Mouse (Mus musculus) retina, postnatal 7 days (tissue): ENCODE measurements at regions not wholly inside any gene's neighbourhood (a gene's known extent, or its start where the extent isn't known, plus 50 kb on each side); places are given as distances from the start of the nearest gene placed in this dataset.

Source experiments
- DNase-seq: peaks from one replicate; pipeline ENCODE4 v3.0.0-alpha.2; 2012; ENCODE audit warnings: low read depth, low spot score

DNA sequence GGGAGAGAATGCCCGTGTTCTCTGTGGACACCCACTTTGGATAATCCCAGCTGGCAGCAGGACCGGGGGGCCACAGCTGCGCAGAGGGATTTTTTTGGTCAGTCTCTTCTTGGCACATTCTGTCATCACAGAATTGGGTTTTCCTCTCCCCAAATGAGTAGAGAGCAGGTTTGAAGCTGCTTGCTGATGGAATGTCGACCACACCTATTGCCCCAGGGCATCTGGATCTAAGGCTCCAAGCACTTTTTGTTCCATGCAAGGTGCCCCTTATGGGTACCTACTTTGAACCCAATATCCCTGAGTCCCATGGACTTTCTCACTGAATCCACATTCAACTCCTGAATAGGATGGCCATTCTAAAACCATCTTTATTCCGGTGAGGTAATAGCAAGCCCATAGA is 314.3 kb upstream of the Npvf start:
- DNase-seq, result no peak

DNA sequence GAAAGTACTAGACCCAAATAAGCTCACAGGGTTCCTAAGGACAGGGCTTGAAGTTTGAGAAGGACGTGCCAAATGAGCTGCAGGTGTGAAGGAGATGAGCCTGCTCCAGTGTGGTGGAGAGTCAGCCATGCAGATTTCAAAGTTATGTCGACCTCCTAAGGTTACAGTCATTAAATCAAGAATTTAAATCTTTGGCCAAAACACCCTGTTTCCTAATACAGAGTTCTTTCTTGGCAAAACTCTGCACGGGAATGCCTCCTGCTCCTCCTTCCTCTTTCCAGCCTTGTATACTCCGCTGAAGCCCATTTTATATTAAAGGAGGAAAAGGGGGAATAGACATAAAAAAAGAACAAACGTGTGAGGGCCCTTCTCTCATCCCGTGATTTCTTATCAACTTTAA is 315.1 kb upstream of the Npvf start:
- DNase-seq, result no peak

DNA sequence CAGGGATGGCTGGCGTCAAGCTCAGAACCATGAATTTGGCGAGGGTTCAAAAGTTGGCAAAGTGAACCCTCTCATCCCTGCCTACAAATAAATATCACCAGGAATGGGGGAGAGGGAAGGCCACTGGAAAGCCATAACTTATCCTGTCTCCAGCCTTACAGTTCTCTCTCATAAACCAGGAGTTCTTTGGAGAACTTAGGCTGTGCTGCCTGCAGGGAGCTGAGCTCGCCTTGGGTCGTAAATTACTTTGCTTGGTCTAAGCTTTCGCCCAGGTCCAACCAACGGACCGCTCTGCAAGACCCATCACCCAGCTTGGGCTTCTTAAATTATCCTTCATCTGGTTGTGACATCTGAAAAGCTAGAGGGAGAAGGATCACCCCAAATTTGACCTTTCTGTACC is 315.8 kb upstream of the Npvf start:
- no peak for DNase-seq

DNA sequence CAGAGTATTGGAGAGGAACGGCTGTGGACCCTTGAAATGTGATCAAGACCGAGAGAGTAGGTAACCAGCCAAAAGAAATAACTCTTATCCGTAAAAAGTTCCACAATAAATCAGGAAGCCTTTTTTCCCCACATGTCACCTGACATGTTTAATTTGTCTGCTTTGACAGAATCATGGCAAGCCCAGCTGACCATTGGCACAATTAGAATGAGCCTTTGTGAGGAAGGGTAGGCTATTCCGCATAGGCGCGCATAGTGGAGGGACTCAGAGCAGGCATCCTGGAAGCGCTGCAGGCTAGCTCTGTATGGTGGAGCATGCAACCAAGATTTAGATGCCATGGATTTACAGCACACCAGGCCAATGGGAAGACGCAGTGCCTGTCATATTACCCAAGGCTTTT is 316.5 kb upstream of the Npvf start:
- no peak for DNase-seq

DNA sequence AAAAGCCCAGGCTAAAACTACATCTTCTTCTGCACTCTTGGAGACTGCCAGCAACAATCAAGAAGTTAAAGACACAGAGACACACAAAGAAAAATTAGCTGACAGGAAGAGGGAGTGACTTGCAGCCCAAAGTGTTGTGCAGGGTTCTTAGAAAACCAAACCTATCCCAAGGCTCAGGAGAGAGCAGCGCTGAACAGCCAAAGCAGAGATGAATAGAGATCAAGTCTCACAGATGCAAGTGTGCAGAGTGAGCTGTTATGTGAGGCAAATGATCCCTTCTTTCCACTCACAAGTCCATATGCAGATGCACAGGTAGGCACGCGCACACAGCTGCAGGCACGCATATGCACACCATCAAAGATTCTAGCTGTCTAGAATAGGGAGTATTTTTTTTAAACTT is 318.0 kb upstream of the Npvf start:
- no peak for DNase-seq

DNA sequence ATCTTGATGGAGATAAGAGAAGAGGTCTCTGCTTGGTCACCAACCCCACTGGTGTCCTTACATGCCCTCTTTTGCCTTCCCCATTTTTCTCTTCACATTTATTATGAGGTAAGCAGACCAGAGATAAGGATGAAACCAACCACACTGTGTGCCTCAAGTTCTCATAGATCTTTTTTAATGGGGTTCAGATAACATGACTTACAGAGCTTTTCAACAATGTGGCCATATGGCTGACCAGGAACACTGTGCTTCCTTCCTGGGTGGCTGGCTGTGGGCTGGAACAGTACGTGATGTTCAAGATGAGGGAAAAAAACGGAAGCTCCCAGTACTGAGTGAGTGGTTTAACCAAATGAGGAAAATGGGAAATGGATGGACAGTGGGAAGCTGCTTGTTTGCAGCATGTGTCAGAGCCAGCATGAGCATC is 319.0 kb upstream of the Npvf start:
- DNase-seq, result no peak

DNA sequence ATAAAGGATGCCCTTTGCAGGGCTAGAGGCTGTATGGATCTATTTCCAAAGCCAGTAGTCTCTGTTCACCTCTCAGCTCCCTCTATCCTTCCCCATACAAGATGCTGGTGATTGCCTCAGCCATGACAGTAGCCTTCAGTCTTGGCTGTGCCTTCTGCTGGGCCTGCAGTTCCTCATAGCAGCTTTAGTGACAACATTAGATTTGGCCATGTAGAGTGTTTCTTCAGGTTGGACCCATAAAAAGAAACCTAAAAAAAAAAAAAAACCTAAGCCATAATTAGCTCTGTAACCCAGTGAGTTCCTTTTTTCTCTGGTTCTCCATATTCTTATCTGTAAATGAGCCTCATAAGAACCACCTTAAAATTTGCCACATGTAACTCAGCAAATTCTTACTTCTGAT is 319.6 kb upstream of the Npvf start:
- DNase-seq, result no peak

DNA sequence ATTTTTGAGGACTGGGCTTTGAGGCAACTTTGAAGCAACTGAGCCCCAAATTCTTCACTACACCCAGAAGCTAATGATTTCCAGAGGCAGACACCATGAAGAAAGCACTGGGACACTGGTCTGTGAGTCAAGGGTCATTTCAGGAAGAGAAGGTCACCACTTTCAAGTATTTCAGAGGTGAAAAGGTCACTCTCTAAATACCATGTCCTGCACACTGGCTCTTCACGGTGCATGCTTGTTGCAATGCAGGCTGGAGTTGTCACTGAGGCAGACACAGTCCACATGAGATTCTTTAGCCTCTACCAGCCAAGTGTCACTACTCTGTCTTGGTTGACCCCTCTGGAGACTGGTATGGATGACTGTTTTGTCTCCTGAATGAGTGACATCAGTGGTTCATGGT is 320.7 kb upstream of the Npvf start:
- no peak for DNase-seq

DNA sequence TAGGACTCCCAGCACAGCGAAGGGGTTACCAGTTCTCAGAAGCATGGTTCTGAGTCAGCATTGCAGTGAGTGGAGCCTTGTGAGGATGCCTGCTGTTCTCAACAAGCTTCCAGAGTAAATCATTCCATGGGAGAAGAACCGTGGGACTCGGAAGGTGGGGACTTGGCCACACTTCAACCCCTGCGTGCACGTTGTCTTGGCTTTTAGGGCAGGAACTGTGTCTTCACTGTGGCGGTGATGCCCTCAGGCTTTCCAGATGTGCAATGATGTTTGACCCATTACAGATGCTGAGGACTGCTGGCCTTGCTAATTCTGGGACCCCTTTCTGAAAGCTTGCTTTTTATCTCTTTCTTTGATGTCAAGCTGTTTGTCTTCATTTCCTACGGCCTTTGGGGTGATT is 322.7 kb upstream of the Npvf start:
- DNase-seq, result no peak

DNA sequence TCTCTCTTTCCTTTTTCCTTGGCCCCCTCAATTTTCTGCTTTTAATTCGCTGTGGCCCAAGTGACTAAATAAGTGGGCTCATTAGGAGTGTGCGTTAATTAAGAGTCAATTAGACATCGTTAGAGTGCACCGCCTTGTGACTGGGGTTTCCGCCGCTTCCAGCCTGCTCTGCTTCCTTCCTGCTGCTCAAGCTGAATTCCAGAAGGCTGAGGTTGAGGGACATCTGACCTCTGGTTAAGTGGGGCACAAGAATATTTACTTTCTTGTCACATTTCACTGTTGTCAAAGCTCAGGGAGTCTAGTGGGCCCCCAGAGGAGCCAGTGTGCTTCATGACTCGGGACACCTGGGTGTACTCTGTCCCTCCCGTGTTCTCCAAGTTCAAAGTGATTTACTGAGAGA is 323.1 kb upstream of the Npvf start:
- DNase-seq, result no peak

DNA sequence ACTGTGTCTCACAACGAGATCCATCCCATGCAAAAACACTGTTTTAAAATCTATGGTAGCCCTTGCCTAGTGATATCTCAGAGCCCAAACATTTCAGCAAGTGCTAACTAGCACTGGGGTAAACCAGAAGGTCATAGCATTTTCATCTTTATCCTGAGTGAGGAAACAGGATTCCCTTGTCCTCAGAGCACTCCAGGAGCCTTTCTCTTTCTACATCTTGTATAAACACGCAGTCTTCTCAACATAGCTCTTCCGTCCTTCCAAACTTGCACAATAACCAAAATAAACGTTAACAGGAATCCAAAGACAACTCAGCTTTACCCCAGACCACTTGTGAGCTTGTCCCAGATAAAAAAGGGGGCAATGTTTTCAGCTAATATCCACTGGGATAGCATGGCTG is 323.8 kb upstream of the Npvf start:
- no peak for DNase-seq

DNA sequence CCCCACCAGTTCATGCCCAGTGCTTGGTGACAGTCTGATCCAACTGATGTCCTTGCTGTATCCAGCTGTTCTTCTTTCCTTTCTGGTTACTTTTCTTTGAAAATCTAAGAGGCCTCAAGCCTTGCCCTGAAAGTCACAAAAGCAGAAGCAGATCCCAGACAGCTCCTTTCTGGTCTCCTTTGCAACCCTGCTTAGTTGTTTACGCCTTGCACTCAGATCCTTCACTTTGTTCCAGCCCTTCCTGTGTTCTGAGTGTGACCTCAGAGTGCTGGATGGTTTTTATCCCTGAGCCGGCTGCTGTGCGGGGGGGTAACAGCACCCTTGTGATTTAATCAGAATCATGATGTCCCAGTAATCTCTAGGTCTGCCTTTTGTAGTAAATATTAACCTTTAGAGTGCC is 324.3 kb upstream of the Npvf start:
- DNase-seq, result no peak

DNA sequence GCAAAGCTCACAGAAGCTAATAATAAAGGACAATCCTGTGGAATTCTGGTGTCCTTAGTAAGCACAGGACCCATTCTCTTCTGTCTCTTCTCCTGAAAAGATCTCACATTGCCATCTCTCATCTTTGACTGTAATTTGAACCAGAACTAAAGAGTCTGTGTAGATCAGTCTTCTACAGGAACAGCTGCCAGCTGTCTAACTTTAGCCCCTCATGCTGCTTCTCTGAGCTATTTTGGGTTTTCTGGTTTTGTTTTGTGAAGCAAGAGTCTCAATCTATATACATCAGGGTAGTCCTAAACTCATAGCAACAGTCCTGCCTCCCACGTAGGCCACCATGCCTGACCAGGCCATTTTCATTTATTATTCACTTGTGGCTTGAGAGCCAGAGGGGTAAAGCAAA is 325.5 kb upstream of the Npvf start:
- DNase-seq, result no peak

DNA sequence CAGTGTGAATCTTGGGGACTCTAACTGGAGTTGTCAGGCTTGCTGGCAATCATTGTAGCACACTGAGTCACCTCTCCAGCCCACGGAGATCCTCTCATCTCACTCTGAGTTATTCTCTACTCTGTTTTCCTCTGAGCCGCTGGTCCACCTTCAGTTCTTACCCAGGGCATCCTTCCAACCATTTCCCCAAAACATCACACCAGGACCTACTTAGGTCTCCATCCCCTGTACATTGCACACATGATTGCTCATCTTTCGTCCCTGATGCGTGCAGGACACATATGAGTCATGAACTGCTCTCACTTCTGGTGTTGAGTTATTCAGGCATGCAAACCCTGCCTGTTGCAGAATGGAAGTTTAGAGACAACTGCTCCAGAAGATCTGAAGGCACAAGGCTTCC is 326.1 kb upstream of the Npvf start:
- no peak for DNase-seq

DNA sequence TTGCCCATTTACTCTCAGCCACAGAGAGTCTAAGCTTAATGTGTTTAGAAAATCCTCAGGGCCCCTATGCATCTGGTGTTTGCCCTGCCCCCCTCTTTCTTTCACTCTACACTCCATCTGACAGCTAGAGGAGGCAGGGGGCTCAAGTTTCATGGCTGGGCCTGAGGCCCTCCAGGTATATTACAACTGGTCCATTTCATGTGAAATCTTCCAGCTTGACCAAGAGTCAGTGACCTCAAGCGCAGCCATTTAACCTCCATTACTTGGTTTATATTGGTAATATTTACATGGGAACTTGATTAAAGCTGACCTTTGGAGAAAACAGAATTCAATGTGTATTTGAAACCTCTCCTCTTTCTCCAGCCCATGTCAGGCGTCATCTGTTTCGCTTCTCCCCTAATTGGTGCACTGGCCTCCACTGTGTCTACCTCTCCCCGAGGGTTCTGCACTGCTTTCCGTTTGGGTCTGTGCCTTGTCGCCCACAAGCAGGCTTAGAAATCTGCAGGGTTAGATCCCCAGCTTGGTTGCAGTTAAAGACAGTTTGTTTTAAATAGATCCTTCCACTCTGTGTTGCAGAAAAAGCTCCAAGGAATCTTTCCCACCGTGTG is 327.6 kb upstream of the Npvf start:
- no peak for DNase-seq

DNA sequence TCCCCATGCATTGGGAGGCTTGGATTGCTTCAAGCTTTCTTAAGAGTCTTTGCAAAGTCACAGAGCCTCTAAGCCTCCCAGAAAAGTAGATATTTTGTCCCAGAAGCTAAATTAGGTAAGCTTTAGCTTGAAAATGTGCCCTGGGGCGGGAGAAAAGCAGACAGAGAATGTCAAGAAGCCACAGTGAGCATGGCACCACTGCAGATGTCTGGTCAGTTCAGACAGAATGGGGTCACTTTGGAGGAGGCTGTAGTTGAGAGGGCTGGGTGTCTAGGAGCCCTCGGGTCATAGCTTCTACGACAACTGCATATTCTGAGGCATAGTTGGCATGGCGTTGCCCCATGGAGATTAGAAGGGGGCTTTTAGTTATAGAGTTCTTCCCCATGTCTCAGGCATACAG is 328.6 kb upstream of the Npvf start:
- DNase-seq, result no peak

DNA sequence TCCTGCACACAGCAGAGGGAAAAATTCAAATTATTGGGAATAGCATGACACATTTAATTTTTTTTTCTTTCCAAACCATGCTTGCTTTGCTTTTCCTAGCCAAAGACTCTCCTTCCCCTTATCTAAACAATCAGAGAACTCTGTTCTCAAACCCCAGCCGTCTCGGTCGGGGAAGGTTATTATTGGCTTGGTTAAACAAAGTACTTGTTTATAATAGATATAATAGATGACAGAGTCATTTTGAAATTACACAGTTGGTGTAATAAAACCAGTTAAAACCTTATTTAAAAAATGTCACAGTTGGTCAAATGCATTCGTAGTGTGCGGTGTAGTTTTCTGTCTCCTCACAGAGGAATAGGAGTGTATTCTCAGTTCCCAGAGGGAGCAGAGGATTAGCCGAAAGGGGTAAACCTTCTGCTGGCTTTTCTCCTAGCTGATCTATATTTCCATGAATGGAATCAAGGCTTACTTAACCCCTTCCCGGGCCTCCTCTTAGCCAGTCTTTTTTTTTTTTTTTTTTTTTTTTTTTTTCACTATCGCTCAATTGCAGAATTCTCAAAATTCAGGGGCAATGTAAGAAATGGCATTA is 329.4 kb upstream of the Npvf start:
- no peak for DNase-seq

DNA sequence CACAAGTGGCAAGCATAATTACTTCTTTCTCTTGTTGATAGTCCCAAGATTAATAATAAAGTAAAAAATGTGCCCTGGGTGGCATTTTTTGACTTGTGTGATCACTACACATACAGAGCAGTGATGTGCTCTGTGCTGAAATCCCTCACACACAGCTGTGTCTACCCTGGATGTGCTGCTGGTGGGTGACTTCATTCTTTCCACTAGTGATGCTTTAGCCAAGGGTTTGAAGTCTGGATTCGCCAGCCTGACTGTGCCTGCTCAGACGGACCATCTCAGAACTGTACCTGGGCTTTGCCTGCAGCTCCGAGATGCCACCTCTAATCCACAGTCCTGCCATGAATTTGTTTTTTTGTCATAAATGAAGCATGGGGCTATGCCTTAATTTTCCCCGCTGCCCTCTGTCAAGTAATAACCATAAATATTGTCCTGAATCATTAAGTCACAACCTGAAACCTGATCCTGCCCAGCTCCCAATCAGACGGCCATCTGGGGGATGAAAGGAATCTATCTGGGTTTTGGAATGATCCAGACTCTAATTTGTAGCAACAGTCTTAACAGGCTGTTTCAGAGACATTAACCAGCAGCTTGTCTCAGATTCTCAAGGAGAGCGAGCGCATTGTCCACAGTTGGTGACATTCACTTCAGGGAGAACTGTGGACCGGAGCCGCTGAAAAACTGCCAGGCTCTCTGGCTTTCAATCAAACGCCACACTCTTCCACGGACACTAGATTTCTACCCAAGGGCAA is 330.1 kb upstream of the Npvf start:
- no peak for DNase-seq

DNA sequence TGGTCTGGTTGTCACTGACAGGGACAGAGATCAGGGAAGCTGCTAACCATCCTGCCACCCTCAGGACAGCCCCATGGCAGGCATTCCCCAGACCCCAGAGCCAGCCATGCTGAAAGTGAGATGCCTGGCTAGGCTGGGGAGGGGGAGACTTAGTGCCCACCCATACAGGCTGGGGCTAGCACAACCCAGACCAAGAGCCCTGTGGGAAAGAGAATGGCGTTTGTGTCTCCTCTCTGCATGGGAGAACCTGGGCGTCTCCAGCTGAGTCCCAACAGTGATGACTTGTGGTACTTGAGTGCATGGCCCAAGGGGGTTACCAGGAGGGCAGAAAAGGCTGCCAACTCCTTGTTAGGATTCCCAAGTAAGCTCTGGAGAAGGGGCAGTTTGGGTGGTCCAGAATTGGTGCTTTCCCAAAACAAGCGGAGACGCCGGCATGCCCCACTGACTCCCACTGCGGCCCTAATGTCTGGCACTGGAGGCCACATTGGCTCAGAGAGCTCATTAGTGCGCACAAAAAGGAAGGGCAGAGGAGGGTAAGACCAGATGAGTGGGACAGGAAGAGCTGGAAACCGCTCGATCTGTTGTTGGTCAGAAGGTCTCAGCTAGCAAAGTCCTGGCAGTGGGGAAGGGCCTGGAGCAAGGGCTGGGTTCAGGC is 332.2 kb upstream of the Npvf start:
- DNase-seq, result no peak

DNA sequence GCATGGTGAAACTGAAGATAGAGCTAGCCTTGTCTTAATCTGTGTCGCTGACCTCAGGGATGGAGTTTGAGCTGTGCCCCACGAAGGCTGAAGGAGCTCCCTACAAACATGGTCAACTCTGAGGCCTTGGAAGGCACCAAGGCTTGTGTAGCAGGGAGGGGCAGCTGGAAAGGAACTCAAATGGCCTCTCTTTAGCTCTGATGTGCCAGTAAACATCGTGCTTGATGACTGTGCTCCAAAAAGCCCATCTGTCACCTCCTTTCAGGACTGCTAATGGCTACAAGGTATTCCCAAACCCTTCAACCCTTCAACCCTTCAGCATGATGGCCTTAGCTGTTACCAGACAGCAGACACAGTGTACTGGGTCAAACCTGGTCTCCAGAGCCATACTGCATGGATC is 334.3 kb upstream of the Npvf start:
- no peak for DNase-seq

DNA sequence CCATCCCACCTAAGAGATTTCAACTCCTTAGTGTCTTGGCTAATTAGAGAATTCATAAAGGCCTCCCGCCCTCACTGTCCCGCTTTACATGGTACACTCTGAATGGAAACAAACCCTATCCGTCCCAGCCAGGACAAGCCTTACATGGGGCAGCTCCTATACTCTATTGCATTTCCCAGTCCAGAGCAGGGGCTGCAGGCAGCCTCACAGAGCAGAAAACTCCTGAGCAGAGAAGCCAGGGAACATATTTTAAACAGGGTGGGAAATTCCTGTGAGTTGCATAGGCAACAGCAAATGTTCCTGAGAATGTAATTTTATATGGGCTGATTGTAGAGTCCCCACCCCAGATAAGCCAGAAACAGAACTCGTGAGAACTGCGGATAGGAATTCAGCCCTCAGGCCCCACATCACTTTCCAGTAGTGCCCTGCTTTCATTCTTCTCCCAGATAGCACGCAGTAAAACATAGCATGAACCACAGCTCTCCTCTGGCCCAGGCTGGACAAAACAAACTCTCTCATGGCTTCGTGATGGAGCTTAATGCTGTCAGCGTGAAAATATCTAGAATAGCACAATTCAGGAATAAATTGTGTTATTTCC is 337.4 kb upstream of the Npvf start:
- DNase-seq, result no peak

DNA sequence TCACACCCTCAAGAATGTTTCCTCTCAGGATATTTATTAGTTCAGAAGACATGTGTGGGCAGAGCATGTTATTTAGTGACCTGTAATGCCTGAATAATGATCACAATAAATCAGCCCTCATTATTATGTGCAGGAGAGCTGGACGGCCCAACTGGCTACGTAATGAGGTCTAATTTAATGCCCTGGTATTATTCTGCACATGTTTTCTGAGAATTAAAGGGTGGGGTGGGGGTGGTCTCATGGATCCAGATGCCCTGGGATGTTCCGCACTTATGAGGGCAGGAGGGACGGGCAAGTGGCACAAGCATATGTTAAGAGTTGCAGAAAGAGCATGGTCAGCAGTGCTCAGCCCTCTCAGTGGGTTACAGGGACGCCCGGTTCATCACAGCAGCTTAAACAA is 339.7 kb upstream of the Npvf start:
- no peak for DNase-seq

DNA sequence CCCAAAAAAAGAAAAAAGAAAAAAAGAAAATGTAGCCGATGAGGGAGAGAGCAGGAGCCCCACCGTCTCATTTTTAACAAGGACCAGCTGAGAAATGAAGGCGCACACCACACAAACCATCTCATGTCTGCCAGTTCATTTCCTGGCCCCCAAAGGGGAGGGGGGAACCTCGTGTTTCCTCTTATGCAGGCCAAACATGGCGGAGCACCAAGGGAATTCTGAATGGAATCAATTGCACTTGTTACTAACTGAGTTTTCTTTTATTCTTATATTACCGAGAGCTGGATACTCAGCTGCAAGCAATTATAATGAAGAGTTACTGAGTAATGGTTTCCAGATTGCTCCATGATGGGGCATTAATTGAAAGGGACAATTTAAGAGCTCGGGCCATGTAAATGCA is 348.5 kb upstream of the Npvf start:
- no peak for DNase-seq
